31 mouse cellular contexts compared by ENCODE assay signal in the genomic region with DNA sequence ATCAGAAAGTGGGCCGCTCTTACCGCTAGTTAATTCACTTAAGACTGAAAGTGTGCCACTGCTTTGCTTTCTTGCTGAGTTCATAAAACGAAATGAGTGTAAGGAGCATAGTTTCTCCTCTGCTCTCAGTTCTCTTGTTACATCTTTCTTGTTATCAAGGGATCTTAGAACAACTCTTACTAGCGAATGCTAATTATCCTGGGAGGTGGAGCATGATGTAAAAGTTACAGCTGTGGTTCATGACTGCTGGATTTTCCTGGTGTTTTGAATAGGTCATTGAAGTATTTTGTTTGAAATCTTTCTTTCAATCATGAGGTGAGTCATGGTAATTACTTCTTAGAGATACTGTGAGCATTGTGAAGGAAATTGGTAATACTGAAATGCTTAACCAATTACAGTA. TPM values are rescaled to one million over a fixed set of nuclear protein-coding genes. Genes with fewer than 3 reads are reported as not detected.
A peak's percentile ranks its signal among the peaks of the same experiment; 100 is the strongest.
DNase-seq lines count a peak whose midpoint lies in the region; ATAC-seq and TF ChIP-seq lines count a peak whose summit lies in the region.
"Had no signal": no experiment of that assay in that cellular context is flagged by ENCODE, and none has a peak within 500 bp of the region (broad histone marks: within the 10 kb centered on the region; RNA-seq: fewer than 3 reads in every experiment).

No protein-coding gene starts in this region.

- in situ Hi-C loops in CH12.LX (cut with MboI; ENCODE audit: low pct_ligation_motif_present, low pct_unique_long_range_greater_than_20kb, low sequenced_read_pairs): no loop called here

- H3K4me1 ChIP-seq in kidney, postnatal 0 days (replicated peaks; ENCODE audit: insufficient read depth, low read length): no peaks in the 10 kb centered on the region
- peaks cover 9 to 47% of the 10 kb centered on the region in 2 experiments; a peak in 3 of 4 replicates for H3K4me1 ChIP-seq in CH12.LX (ENCODE audit: control insufficient read depth in 1 of 2, insufficient read depth in 2 of 2)
- H3K4me1 ChIP-seq: embryonic facial prominence, embryonic 12.5 days; hindbrain, embryonic 12.5 days; intestine, embryonic 15.5 days; lung, embryonic 15.5 days; midbrain, embryonic 12.5 days; neural tube, embryonic 15.5 days; stomach, embryonic 15.5 days had no signal

- WGBS in kidney, postnatal 0 days: 43% methylated on average over 4 of the region's 4 CpGs

- TF ChIP-seq EP300 in CH12.LX (IDR thresholded peaks at IDR 0.05; ENCODE audit: low read length): no peak; the same call in none of the 2 replicates

- no peaks in the 10 kb centered on the region for H3K27me3 ChIP-seq in kidney, postnatal 0 days (ENCODE audit: insufficient read depth, low read length)
- H3K27me3 ChIP-seq in CH12.LX (replicated peaks): no peaks in the 10 kb centered on the region
- H3K27me3 ChIP-seq: embryonic facial prominence, embryonic 12.5 days; hindbrain, embryonic 12.5 days; intestine, embryonic 15.5 days; lung, embryonic 15.5 days; midbrain, embryonic 12.5 days; neural tube, embryonic 15.5 days; Patski; stomach, embryonic 15.5 days had no signal

- H3K9me3 ChIP-seq in kidney, postnatal 0 days (replicated peaks; ENCODE audit: low read length): no peaks in the 10 kb centered on the region
- H3K9me3 ChIP-seq in CH12.LX (replicated peaks; ENCODE audit: low read length): no peaks in the 10 kb centered on the region
- H3K9me3 ChIP-seq: embryonic facial prominence, embryonic 12.5 days; hindbrain, embryonic 12.5 days; intestine, embryonic 15.5 days; lung, embryonic 15.5 days; midbrain, embryonic 12.5 days; neural tube, embryonic 15.5 days; stomach, embryonic 15.5 days had no signal

- H3K36me3 ChIP-seq in kidney, postnatal 0 days (ENCODE audit: insufficient read depth, low read length): no peaks in the 10 kb centered on the region
- H3K36me3 ChIP-seq in CH12.LX (replicated peaks in 1 of 2; ENCODE audit: control insufficient read depth in 1 of 2, insufficient read depth in 1 of 2, low read length in 1 of 2): peaks cover 0 to 3% of the 10 kb centered on the region in 2 experiments
- H3K36me3 ChIP-seq: embryonic facial prominence, embryonic 12.5 days; hindbrain, embryonic 12.5 days; intestine, embryonic 15.5 days; lung, embryonic 15.5 days; midbrain, embryonic 12.5 days; neural tube, embryonic 15.5 days; stomach, embryonic 15.5 days had no signal

- ATAC-seq in CD4-positive, CD25-positive, alpha-beta regulatory T cell, adult 4 months: no peak
- ATAC-seq in kidney, postnatal 0 days (replicated peaks; ENCODE audit: low FRiP score, low read depth): no peak
- ATAC-seq in monocyte, adult 5-6 weeks (replicated peaks; ENCODE audit: insufficient number of reproducible peaks, low FRiP score, low TSS enrichment, poor library complexity, severe bottlenecking): no peak
- ATAC-seq: forebrain, postnatal 0 days; hindbrain, postnatal 0 days; intestine, embryonic 15.5 days; Patski had no signal

- dilution Hi-C loops in CH12.LX (cut with MboI; ENCODE audit: extremely low pct_ligation_motif_present, extremely low pct_unique_long_range_greater_than_20kb, low sequenced_read_pairs): no loop called here

- no peak overlapping the region for H3K4me3 ChIP-seq in kidney, postnatal 0 days (replicated peaks; ENCODE audit: low read depth, low read length)
- peak overlapping the region; percentile 24 to 49 (median 36) for H3K4me3 ChIP-seq in CH12.LX (replicated peaks in 1 of 3; ENCODE audit: low read depth in 2 of 3, low read length in 2 of 3, poor library complexity in 1 of 3)
- H3K4me3 ChIP-seq: embryonic facial prominence, embryonic 12.5 days; hindbrain, embryonic 12.5 days; intestine, embryonic 15.5 days; lung, embryonic 15.5 days; midbrain, embryonic 12.5 days; neural tube, embryonic 15.5 days; stomach, embryonic 15.5 days had no signal

- TF ChIP-seq RAD21 in CH12.LX (IDR thresholded peaks at IDR 0.05; ENCODE audit: low read depth, low read length): no peak

- peak; percentile 35; the same call in 1 of the 2 replicates for TF ChIP-seq POLR2A in CH12.LX (IDR thresholded peaks at IDR 0.05; ENCODE audit: low read depth, low read length)

- H3K27ac ChIP-seq in kidney, postnatal 0 days: no peak overlapping the region
- peak overlapping the region; percentile 87 for H3K27ac ChIP-seq in CH12.LX (ENCODE audit: insufficient read depth, low read depth)
- H3K27ac ChIP-seq: embryonic facial prominence, embryonic 12.5 days; hindbrain, embryonic 12.5 days; hindbrain, postnatal 0 days; intestine, embryonic 15.5 days; lung, embryonic 15.5 days; midbrain, embryonic 12.5 days; neural tube, embryonic 15.5 days; stomach, embryonic 15.5 days had no signal

- no peak overlapping the region for H3K9ac ChIP-seq in kidney, postnatal 0 days (ENCODE audit: low read depth, low read length)
- H3K9ac ChIP-seq in CH12.LX (ENCODE audit: insufficient read depth, low read depth): peak overlapping the region; percentile 85
- H3K9ac ChIP-seq: embryonic facial prominence, embryonic 12.5 days; forebrain, postnatal 0 days; hindbrain, embryonic 12.5 days; intestine, embryonic 15.5 days; lung, embryonic 15.5 days; midbrain, embryonic 12.5 days; neural tube, embryonic 15.5 days; stomach, embryonic 15.5 days had no signal

- DNase-seq in CD4-positive, CD25-positive, alpha-beta regulatory T cell, adult 2 months (ENCODE audit: low read depth, low spot score): peak; percentile 4
- peak; percentile 24 for DNase-seq in kidney, postnatal 0 days (ENCODE audit: low spot score)
- no peak for DNase-seq in kidney, postnatal 25 days
- DNase-seq in CH12.LX (ENCODE audit: extremely low read depth): peak; percentile 76
- DNase-seq in fibroblast of lung, adult 2 months (ENCODE audit: low read depth): peak; percentile 3
- DNase-seq: adrenal gland, postnatal 14 days; cerebellum, adult 18-20 months; cerebellum, postnatal 10 days; forebrain, postnatal 0 days; gastrocnemius, postnatal 25 days; heart, adult 18-20 months; heart, postnatal 36 days; layer of hippocampus, postnatal 36 days; left cerebral cortex, postnatal 4 days; liver; lung, postnatal 36 days; retina, postnatal 1 day; right cerebral cortex, postnatal 14 days; thymus, postnatal 14 days had no signal

- no peak overlapping the region for H3K4me2 ChIP-seq in kidney, postnatal 0 days (ENCODE audit: low read length)
- peak overlapping the region; percentile 94 for H3K4me2 ChIP-seq in CH12.LX (ENCODE audit: insufficient read depth, low read depth, poor library complexity, severe bottlenecking)
- H3K4me2 ChIP-seq: embryonic facial prominence, embryonic 12.5 days; heart, embryonic 11.5 days; hindbrain, embryonic 12.5 days; intestine, embryonic 15.5 days; lung, embryonic 15.5 days; midbrain, embryonic 12.5 days; neural tube, embryonic 15.5 days; stomach, embryonic 15.5 days had no signal

- H3K79me2 ChIP-seq in CH12.LX (replicated peaks; ENCODE audit: control insufficient read depth, extremely low read depth, insufficient read depth, poor library complexity, severe bottlenecking): peaks cover 30% of the 10 kb centered on the region

- TF ChIP-seq CTCF in kidney, postnatal 0 days (IDR thresholded peaks at IDR 0.05; ENCODE audit: low read depth): no peak
- TF ChIP-seq CTCF in CH12.LX (conservative IDR thresholded peaks at IDR 0.05 in 1 of 2, IDR thresholded peaks at IDR 0.05 in 1 of 2; ENCODE audit: low read depth in 2 of 2, low read length in 2 of 2): no peak

TF ChIP-seq in CH12.LX, 34 proteins besides CTCF, POLR2A, EP300 and RAD21 (continues in another document):
- TF ChIP-seq SMC3 (IDR thresholded peaks at IDR 0.05; ENCODE audit: low read depth, low read length) (no peak), MYC (IDR thresholded peaks at IDR 0.05; ENCODE audit: low read depth, low read length) (peak; percentile 31; the same call in 1 of the 2 replicates), MXI1 (IDR thresholded peaks at IDR 0.05; ENCODE audit: low read depth, low read length) (no peak), E2F4 (IDR thresholded peaks at IDR 0.05; ENCODE audit: insufficient replicate concordance, low read depth, low read length) (no peak), MAFK (IDR thresholded peaks at IDR 0.05; ENCODE audit: insufficient replicate concordance, low read length) (0 out of 2 replicates have a peak, but pooled peaks have one; percentile 49), CHD1 (IDR thresholded peaks at IDR 0.05; ENCODE audit: low read depth, low read length) (peak; percentile 66), TBP (conservative IDR thresholded peaks at IDR 0.05; ENCODE audit: low read depth, low read length) (peak; percentile 90), GABPA (IDR thresholded peaks at IDR 0.05; ENCODE audit: insufficient replicate concordance, low read depth, low read length) (no peak), MAX (IDR thresholded peaks at IDR 0.05; ENCODE audit: low read length) (no peak), JUND (conservative IDR thresholded peaks at IDR 0.05; ENCODE audit: low read depth, low read length) (peak; percentile 68), NELFE (IDR thresholded peaks at IDR 0.05; ENCODE audit: low read depth, low read length) (peak; percentile 44; the same call in 1 of the 2 replicates), ZC3H11A (IDR thresholded peaks at IDR 0.05; ENCODE audit: low read depth, low read length) (no peak), ZKSCAN1 (IDR thresholded peaks at IDR 0.05; ENCODE audit: borderline replicate concordance, low read depth, low read length) (no peak), RCOR1 (conservative IDR thresholded peaks at IDR 0.05; ENCODE audit: low read depth, low read length) (peak; percentile 64; the same call in 1 of the 2 replicates), ZMIZ1 (IDR thresholded peaks at IDR 0.05; ENCODE audit: low read depth, low read length) (peak; percentile 69; the same call in 1 of the 2 replicates), ZNF384 (IDR thresholded peaks at IDR 0.05; ENCODE audit: low read depth, low read length) (peak; percentile 35; the same call in 1 of the 2 replicates), MEF2A (IDR thresholded peaks at IDR 0.05; ENCODE audit: borderline replicate concordance, low read depth, low read length) (peak; percentile 76), TCF12 (IDR thresholded peaks at IDR 0.05; ENCODE audit: low read depth, low read length) (peak; percentile 78), CHD2 (IDR thresholded peaks at IDR 0.05; ENCODE audit: low read length) (peak; percentile 47; the same call in 1 of the 2 replicates), USF1 (IDR thresholded peaks at IDR 0.05; ENCODE audit: low read depth, low read length) (no peak), UBTF (IDR thresholded peaks at IDR 0.05; ENCODE audit: low read depth, low read length) (no peak), PAX5 (IDR thresholded peaks at IDR 0.05; ENCODE audit: low read length) (no peak)

RNA-seq across cellular contexts. Expression of gene Fut8, which starts 53.1 kb away (rescaled TPM):
- polyA plus RNA-seq in CD4-positive, CD25-positive, alpha-beta regulatory T cell, adult 4 months (2017; shearing (Covaris generic)): 10 to 100 TPM; 12.3 to 15.5 TPM
- polyA plus RNA-seq in kidney, postnatal 0 days (2015; fragmentation: Nextera tagmentation; extraction: Ambion mirVana): 29.6 and 30.4 TPM in 2 replicates
- total RNA-seq in CH12.LX (2012; rRNA removed) (40.2 and 60.6 TPM in 2 replicates), CH12.LX (2014; rRNA removed) (124 TPM in 2 replicates)
- polyA plus RNA-seq in CH12.LX (2012; ENCODE audit: insufficient read length, low read depth): 75.4 and 86.0 TPM in 2 replicates
- 41.2 to 45.0 TPM (median 43.4 TPM) in 3 replicates for total RNA-seq in monocyte, adult 5-6 weeks (2017)

Comparison
In these comparisons a context has a peak if more than half of its experiments do, and no peak if none do; other contexts are left out.
1. DNase-seq: peak in CD4-positive, CD25-positive, alpha-beta regulatory T cell, adult 2 months (single experiment), kidney, postnatal 0 days (single experiment), CH12.LX (single experiment) and fibroblast of lung, adult 2 months (single experiment); none in kidney, postnatal 25 days (0 of 2).